Comparison of ENCODE assay signal across 15 mouse cellular contexts in genomic region chr8:87812069-87812449, GRCm38 (mm10).
DNase-seq lines count a peak whose midpoint lies in the region; ATAC-seq lines count a peak whose summit lies in the region.
"Had no signal": no experiment of that assay in that cellular context is flagged by ENCODE, and none has a peak within 500 bp of the region (broad histone marks: within the 10 kb centered on the region; RNA-seq: fewer than 3 reads in every experiment).

No protein-coding gene starts in this region.

- H3K9me3 ChIP-seq in embryonic facial prominence, embryonic 12.5 days: no peaks in the 10 kb centered on the region
- no peaks in the 10 kb centered on the region for H3K9me3 ChIP-seq in embryonic facial prominence, embryonic 10.5 days
- no peaks in the 10 kb centered on the region for H3K9me3 ChIP-seq in hindbrain, embryonic 13.5 days
- no peaks in the 10 kb centered on the region for H3K9me3 ChIP-seq in midbrain, embryonic 12.5 days

- H3K27me3 ChIP-seq in embryonic facial prominence, embryonic 12.5 days: no peaks in the 10 kb centered on the region
- no peaks in the 10 kb centered on the region for H3K27me3 ChIP-seq in embryonic facial prominence, embryonic 10.5 days (replicated peaks; ENCODE audit: low read depth, poor library complexity, severe bottlenecking)
- no peaks in the 10 kb centered on the region for H3K27me3 ChIP-seq in hindbrain, embryonic 13.5 days
- H3K27me3 ChIP-seq in midbrain, embryonic 12.5 days: no peaks in the 10 kb centered on the region

- ATAC-seq in embryonic facial prominence, embryonic 12.5 days (ENCODE audit: insufficient number of reproducible peaks, insufficient read depth, low FRiP score, low TSS enrichment): no peak
- ATAC-seq in hindbrain, embryonic 13.5 days (ENCODE audit: low FRiP score): 0 out of 2 replicates have a peak, but pooled peaks have one; percentile 34
- ATAC-seq in midbrain, embryonic 12.5 days (ENCODE audit: low FRiP score, low read depth): no peak; the same call in 1 of the 2 replicates
- ATAC-seq: Patski had no signal

- H3K36me3 ChIP-seq in embryonic facial prominence, embryonic 12.5 days: 0 out of 2 replicates have a peak, but pooled peaks cover 4% of the 10 kb centered on the region
- peaks cover 24% of the 10 kb centered on the region for H3K36me3 ChIP-seq in embryonic facial prominence, embryonic 10.5 days (replicated peaks)
- no peaks in the 10 kb centered on the region for H3K36me3 ChIP-seq in hindbrain, embryonic 13.5 days
- no peaks in the 10 kb centered on the region for H3K36me3 ChIP-seq in midbrain, embryonic 12.5 days

- peaks cover 16% of the 10 kb centered on the region for H3K4me1 ChIP-seq in embryonic facial prominence, embryonic 12.5 days
- peaks cover 32% of the 10 kb centered on the region for H3K4me1 ChIP-seq in embryonic facial prominence, embryonic 10.5 days
- H3K4me1 ChIP-seq in hindbrain, embryonic 13.5 days (replicated peaks): peaks cover 50% of the 10 kb centered on the region
- peaks cover 32% of the 10 kb centered on the region for H3K4me1 ChIP-seq in midbrain, embryonic 12.5 days

- H3K27ac ChIP-seq in embryonic facial prominence, embryonic 12.5 days: 0 out of 2 replicates have a peak overlapping the region, but pooled peaks have one; percentile 46
- no peak overlapping the region for H3K27ac ChIP-seq in embryonic facial prominence, embryonic 10.5 days (replicated peaks)
- H3K27ac ChIP-seq in hindbrain, embryonic 13.5 days: peak overlapping the region; percentile 80
- peak overlapping the region; percentile 55 for H3K27ac ChIP-seq in midbrain, embryonic 12.5 days (replicated peaks)
- H3K27ac ChIP-seq: kidney, postnatal 0 days had no signal

- 77% methylated on average over 2 of the region's 2 CpGs for WGBS in embryonic facial prominence, embryonic 12.5 days
- 91% methylated on average over 2 of the region's 2 CpGs for WGBS in embryonic facial prominence, embryonic 10.5 days
- WGBS in hindbrain, embryonic 13.5 days: 80% methylated on average over 2 of the region's 2 CpGs
- WGBS in midbrain, embryonic 12.5 days: 94% methylated on average over 2 of the region's 2 CpGs

- no peak overlapping the region for H3K9ac ChIP-seq in embryonic facial prominence, embryonic 12.5 days
- H3K9ac ChIP-seq in hindbrain, embryonic 13.5 days: 0 out of 2 replicates have a peak overlapping the region, but pooled peaks have one; percentile 6
- H3K9ac ChIP-seq in midbrain, embryonic 12.5 days (replicated peaks): 0 out of 2 replicates have a peak overlapping the region, but pooled peaks have one; percentile 20

- no peak for DNase-seq in embryonic facial prominence, embryonic 10.5 days (ENCODE audit: low spot score)
- DNase-seq in adipocyte (ENCODE audit: low spot score): peak; percentile 65
- no peak for DNase-seq in adrenal gland, adult (ENCODE audit: inconsistent age in 2 of 2, low spot score in 1 of 2)
- no peak for DNase-seq in thymus, postnatal 14 days
- DNase-seq in layer of hippocampus, adult 11-12 months (ENCODE audit: low spot score): no peak
- DNase-seq: adrenal gland, adult 8-10 months; lung, postnatal 14 days had no signal

- H3K4me3 ChIP-seq in embryonic facial prominence, embryonic 12.5 days: no peak overlapping the region
- H3K4me3 ChIP-seq in embryonic facial prominence, embryonic 10.5 days: no peak overlapping the region
- H3K4me3 ChIP-seq in hindbrain, embryonic 13.5 days: no peak overlapping the region
- no peak overlapping the region for H3K4me3 ChIP-seq in midbrain, embryonic 12.5 days
- H3K4me3 ChIP-seq: erythroblast, embryonic 14.5 days had no signal

- H3K4me2 ChIP-seq in embryonic facial prominence, embryonic 12.5 days (replicated peaks): no peak overlapping the region
- H3K4me2 ChIP-seq in hindbrain, embryonic 13.5 days: 0 out of 2 replicates have a peak overlapping the region, but pooled peaks have one; percentile 15
- no peak overlapping the region for H3K4me2 ChIP-seq in midbrain, embryonic 12.5 days (replicated peaks)
- H3K4me2 ChIP-seq: heart, embryonic 11.5 days; liver, embryonic 11.5 days had no signal
